Mouse (Mus musculus) intestine, embryonic 14.5 days (tissue): ENCODE measurements around the gene Ythdc1. TPM values are rescaled to one million over a fixed set of nuclear protein-coding genes. Genes with fewer than 3 reads are reported as not detected.

Source experiments
- ATAC-seq: fragments of 200-750 bp; cut with Nextera tagmentation; replicated peaks from 2 replicates; pipeline ENCODE4 v1.8.0; 2017; ENCODE audit warnings: low read depth, moderate number of reproducible peaks, moderate TSS enrichment, moderate library complexity; ENCODE audit not compliant: low FRiP score, low TSS enrichment
- DNase-seq: peaks from one replicate; pipeline ENCODE4 v3.0.0-alpha.2; 2018; ENCODE audit warnings: low spot score
- H3K27ac ChIP-seq: fragments of 300-500 bp; sonication (generic); 2 replicates; pipeline ENCODE4 v1.5.1; 2014; ENCODE audit warnings: low read depth, mild to moderate bottlenecking, control low read depth
- H3K27me3 ChIP-seq: fragments of 300-500 bp; sonication (generic); replicated peaks from 2 replicates; pipeline ENCODE4 v1.6.1; 2014; ENCODE audit warnings: low read length, control low read depth; ENCODE audit not compliant: control insufficient read depth, insufficient read depth
- H3K36me3 ChIP-seq: fragments of 300-500 bp; sonication (generic); 2 replicates; pipeline ENCODE4 v1.6.1; 2014; ENCODE audit warnings: low read length, control low read depth; ENCODE audit not compliant: control insufficient read depth, insufficient read depth
- H3K4me1 ChIP-seq: fragments of 300-500 bp; sonication (generic); replicated peaks from 2 replicates; pipeline ENCODE4 v1.6.1; 2014; ENCODE audit warnings: low read length, control low read depth, mixed read lengths; ENCODE audit not compliant: control insufficient read depth, insufficient read depth
- H3K4me2 ChIP-seq: fragments of 300-500 bp; sonication (generic); 2 replicates; pipeline ENCODE4 v1.6.1; 2014; ENCODE audit warnings: low read length
- H3K4me3 ChIP-seq: fragments of 300-500 bp; sonication (generic); 2 replicates; pipeline ENCODE4 v1.5.1; 2014; ENCODE audit warnings: low read depth, low read length, control low read depth, mixed read lengths
- H3K9ac ChIP-seq: fragments of 300-500 bp; sonication (generic); 2 replicates; pipeline ENCODE4 v1.6.1; 2014; ENCODE audit warnings: mild to moderate bottlenecking, low read length
- H3K9me3 ChIP-seq: fragments of 300-500 bp; sonication (generic); 2 replicates; pipeline ENCODE4 v1.6.1; 2016; ENCODE audit warnings: low read length, control low read depth; ENCODE audit not compliant: control insufficient read depth
- WGBS: fragments of 180-500 bp; shearing (Covaris S2); extraction: QIAGEN DNeasy Blood & Tissue Kit; methylation state at CpG from one replicate; pipeline ENCODE4 v1.1.7; 2014; 5-methylcytosine and 5-hydroxymethylcytosine counted together
- polyA plus RNA-seq: library from polyadenylated mRNA; unstranded; fragments of >200 nt; fragmentation: Nextera tagmentation; extraction: Ambion mirVana; gene quantifications from 2 replicates; pipeline ENCODE4 v1.2.1, GENCODE M21; 2014

Ythdc1 gene
- 43.0 and 45.1 TPM in 2 replicates for polyA plus RNA-seq

DNA sequence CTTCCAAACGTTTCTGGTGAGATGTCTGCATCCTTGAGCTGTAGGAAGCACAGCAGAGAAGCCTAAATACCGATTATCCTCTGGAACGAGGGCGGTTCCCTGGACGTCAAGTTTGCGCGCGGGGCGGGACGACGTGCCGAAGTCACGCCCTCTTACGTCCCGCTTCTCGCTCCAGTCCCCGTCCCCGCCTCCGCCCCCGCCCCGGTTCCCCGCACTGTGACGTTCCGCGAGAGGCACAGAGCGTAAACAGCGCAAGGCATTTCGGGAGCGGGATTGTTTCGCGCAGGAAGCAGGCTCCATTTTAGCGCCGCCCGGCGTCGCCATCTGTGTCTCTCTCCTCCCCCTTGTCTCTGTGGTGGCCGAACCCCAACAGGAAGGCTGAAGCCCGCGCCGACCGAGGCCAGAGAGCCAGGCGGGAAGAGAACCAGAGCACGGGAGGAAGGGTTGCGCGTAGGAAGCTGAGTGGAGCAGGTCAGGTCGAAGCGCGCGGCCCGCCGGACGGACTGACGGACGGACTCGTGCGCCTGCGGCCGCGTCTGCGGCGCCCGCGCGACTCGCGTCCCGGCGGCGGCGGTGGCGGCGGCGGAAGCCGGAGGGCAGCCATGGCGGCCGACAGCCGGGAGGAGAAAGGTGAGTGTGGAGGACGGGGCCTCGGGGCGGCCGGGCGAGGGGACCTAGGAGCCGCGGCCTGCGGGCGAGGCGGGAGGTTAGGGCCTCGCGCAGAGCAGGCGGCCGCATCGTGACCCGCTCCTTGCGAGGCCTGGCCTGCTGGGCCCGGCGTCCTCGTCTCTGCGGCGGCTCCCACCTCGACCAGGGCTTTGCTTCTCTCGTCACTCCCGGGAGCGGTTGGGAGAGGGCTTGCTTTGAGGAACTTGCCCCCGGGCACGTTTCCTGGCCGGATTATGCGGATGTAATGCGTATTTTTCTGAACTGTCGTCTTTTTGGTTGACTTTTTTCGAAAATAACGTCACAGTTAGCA is at the start of gene Ythdc1:
Gene Ythdc1, plus strand, starts transcription at position 260 of the 979 bp plus-strand sequence.
- Histone ChIP-seq H3K9me3 (no peaks in the 10 kb centered on the region), H3K36me3 (peaks cover 2% of the 10 kb centered on the region; the same call in 1 of the 2 replicates), H3K4me2 (peak within 1 kb of the TSS; percentile 92), H3K4me3 (peak within 1 kb of the TSS; percentile 65), H3K4me1 (peaks cover 5% of the 10 kb centered on the region; the same call in 1 of the 2 replicates), H3K27ac (peak within 1 kb of the TSS; percentile 97), H3K9ac (peak within 1 kb of the TSS; percentile 99), H3K27me3 (no peaks in the 10 kb centered on the region)
- WGBS = under 1% methylated on average over 85 of the region's 111 CpGs
- ATAC-seq (peak; percentile 98), DNase-seq (peak; percentile 93)

DNA sequence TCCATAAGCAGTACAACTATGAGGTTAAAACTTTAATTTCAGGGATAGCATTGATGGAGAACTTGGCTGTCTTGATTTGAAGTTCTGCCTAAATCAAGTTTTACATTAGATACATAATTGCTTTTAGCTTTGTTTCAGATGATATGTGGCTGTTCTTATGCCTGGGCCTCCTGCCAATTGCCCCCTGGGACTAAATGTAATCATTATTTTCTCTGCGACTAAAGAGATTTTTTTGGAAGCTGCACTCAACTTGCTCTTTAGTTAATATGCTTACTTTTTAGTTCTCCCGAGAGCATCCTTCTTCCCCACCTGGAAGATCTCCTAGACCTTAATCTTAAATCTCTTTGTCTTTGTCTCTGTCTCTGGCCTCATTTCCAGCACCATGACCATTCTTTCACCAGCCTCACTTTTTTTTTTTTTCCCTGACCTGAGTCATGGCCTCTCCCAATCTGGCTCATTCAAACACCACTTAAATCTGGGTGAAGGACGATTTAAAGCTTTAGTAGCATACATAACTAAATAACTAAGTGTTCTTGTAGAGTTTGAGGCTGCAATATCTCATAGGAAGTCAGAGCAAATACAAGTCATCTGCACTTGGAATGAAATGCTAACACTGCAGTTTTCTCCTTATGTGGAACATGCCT is 34.9 kb upstream of the Ythdc1 start:
- peak; percentile 62 for DNase-seq
- Histone ChIP-seq H3K4me1 (no peaks in the 10 kb centered on the region; the same call in 1 of the 2 replicates), H3K27me3 (no peaks in the 10 kb centered on the region), H3K4me2 (no peak overlapping the region), H3K36me3 (no peaks in the 10 kb centered on the region), H3K9ac (no peak overlapping the region), H3K9me3 (no peaks in the 10 kb centered on the region), H3K4me3 (no peak overlapping the region), H3K27ac (peak overlapping the region; percentile 27; the same call in 1 of the 2 replicates)
- ATAC-seq = no peak; the same call in 1 of the 2 replicates
- 22% methylated on average over 3 of the region's 3 CpGs for WGBS

- DNase-seq = no peak
- no peak overlapping the region for H3K4me2 ChIP-seq
Observed at GRCm38 (mm10) chr5:86771010-86771409, 33.0 kb upstream of the Ythdc1 start.

DNA sequence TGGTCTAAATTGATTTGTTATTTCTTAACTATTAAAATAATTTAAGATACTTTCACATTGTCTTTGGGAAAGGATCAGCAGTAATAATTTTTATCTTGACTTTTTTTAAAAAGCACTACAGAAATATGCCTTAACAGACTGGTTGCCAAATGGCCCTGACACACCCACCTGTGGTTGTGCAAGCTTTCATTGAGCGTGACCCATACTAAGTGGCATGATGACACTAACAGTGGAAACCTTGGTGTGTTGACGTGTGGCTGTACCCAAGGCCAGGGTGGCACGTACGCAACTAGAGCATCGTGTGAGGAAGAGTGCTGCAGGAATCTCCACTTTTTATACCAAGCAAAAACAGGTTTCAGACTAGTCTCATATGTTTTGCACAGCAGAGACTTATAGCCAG is 27.1 kb upstream of the Ythdc1 start:
- ATAC-seq = no peak

More at GRCm38 (mm10) chr5:86771010-86771409, 33.0 kb upstream of the Ythdc1 start:
- H3K4me3 ChIP-seq = no peak overlapping the region
- H3K4me1 ChIP-seq = no peaks in the 10 kb centered on the region; the same call in 1 of the 2 replicates
- H3K27me3 ChIP-seq = no peaks in the 10 kb centered on the region
- ATAC-seq = no peak
- H3K27ac ChIP-seq = no peak overlapping the region
- H3K9me3 ChIP-seq = no peaks in the 10 kb centered on the region
- no peaks in the 10 kb centered on the region for H3K36me3 ChIP-seq
- H3K9ac ChIP-seq = no peak overlapping the region

DNA sequence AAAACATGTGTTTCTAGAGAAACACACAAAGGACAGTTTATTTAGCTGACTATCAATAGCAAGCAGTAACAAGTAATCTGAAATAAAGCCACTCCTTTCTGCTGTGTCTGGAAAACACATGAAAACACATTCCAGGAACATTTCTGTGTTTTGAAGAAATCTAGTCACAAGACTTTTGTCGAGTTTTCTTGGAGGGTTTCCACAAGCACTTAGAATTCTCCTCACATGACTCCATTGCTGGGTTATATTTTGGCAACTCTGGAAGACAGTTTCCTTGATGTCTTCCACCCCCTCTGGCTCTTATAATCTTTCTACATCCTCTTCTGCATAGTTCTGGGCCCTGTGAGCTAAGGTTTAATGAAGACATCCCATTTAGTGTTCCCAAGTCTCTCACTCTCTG is 25.6 kb upstream of the Ythdc1 start:
- H3K27me3 ChIP-seq = no peaks in the 10 kb centered on the region
- H3K9me3 ChIP-seq = no peaks in the 10 kb centered on the region
- no peak overlapping the region for H3K27ac ChIP-seq
- WGBS = 49% methylated on average over 1 of the region's 1 CpGs
- ATAC-seq = no peak
- no peaks in the 10 kb centered on the region for H3K4me1 ChIP-seq
- no peaks in the 10 kb centered on the region for H3K36me3 ChIP-seq
- H3K9ac ChIP-seq = no peak overlapping the region
- DNase-seq = no peak
- H3K4me3 ChIP-seq = no peak overlapping the region
- H3K4me2 ChIP-seq = no peak overlapping the region

More for the DNA sequence above, 27.1 kb upstream of the Ythdc1 start:
- Histone ChIP-seq H3K4me3 (no peak overlapping the region), H3K27ac (no peak overlapping the region), H3K9me3 (no peaks in the 10 kb centered on the region), H3K36me3 (no peaks in the 10 kb centered on the region), H3K27me3 (no peaks in the 10 kb centered on the region), H3K4me1 (no peaks in the 10 kb centered on the region), H3K4me2 (no peak overlapping the region), H3K9ac (no peak overlapping the region)
- WGBS = 87% methylated on average over 5 of the region's 5 CpGs
- DNase-seq = no peak

DNA sequence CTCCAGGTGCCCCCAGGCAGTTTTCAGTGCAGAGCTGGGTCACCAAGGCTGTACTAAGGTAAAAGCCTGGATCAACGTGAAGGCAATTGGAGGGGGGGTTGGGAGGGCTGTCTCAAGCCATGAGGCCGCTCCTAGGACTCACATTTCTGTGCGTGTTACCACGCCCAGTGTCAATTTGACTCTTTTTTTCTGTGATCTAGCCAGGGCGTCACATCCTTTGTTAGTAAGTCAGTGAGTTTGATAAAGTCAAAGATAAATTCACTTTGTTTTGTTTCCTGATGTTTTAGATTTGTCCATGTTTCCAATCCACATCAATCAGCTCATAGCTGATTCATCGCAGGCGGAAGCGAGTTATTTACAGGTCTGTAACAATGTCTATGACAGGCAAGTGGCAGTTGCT is 21.0 kb upstream of the Ythdc1 start:
- H3K4me3 ChIP-seq = no peak overlapping the region
- ATAC-seq (no peak), DNase-seq (no peak)
- no peaks in the 10 kb centered on the region for H3K9me3 ChIP-seq
- no peaks in the 10 kb centered on the region for H3K4me1 ChIP-seq
- no peaks in the 10 kb centered on the region for H3K27me3 ChIP-seq
- no peak overlapping the region for H3K27ac ChIP-seq
- no peaks in the 10 kb centered on the region for H3K36me3 ChIP-seq
- WGBS = 67% methylated on average over 8 of the region's 8 CpGs
- no peak overlapping the region for H3K9ac ChIP-seq
- H3K4me2 ChIP-seq = no peak overlapping the region

- WGBS = 87% methylated on average over 1 of the region's 1 CpGs
- H3K4me3 ChIP-seq = no peak overlapping the region
- no peak overlapping the region for H3K9ac ChIP-seq
- ATAC-seq (no peak), DNase-seq (no peak)
- H3K4me1 ChIP-seq = no peaks in the 10 kb centered on the region
- no peaks in the 10 kb centered on the region for H3K27me3 ChIP-seq
- H3K4me2 ChIP-seq = no peak overlapping the region
- H3K27ac ChIP-seq = no peak overlapping the region
- no peaks in the 10 kb centered on the region for H3K9me3 ChIP-seq
- no peaks in the 10 kb centered on the region for H3K36me3 ChIP-seq
Observed at GRCm38 (mm10) chr5:86784205-86784604, 19.8 kb upstream of the Ythdc1 start.

GRCm38 (mm10) chr5:86786798-86787197 is 17.2 kb upstream of the Ythdc1 start:
- Histone ChIP-seq H3K27ac (no peak overlapping the region), H3K4me1 (no peaks in the 10 kb centered on the region), H3K4me3 (no peak overlapping the region), H3K4me2 (no peak overlapping the region), H3K9ac (no peak overlapping the region), H3K27me3 (no peaks in the 10 kb centered on the region), H3K9me3 (no peaks in the 10 kb centered on the region), H3K36me3 (no peaks in the 10 kb centered on the region)
- ATAC-seq (no peak), DNase-seq (no peak)
- WGBS = 79% methylated on average over 1 of the region's 1 CpGs
